Mouse (Mus musculus): ENCODE measurements at regions not wholly inside any gene's neighbourhood (a gene's known extent, or its start where the extent isn't known, plus 50 kb on each side); places are given as distances from the start of the nearest gene placed in this dataset.

GRCm38 (mm10) chr13:97705926-97706325 is 54.5 kb downstream of the Gm10260 start:
- no peak for ATAC-seq (replicated peaks; ENCODE audit: poor library complexity)

GRCm38 (mm10) chr13:97704541-97704940 is 55.9 kb downstream of the Gm10260 start:
- ATAC-seq (replicated peaks; ENCODE audit: poor library complexity), result no peak

GRCm38 (mm10) chr13:97698967-97699366 is 61.5 kb downstream of the Gm10260 start:
- peak; percentile 93 for ATAC-seq (replicated peaks; ENCODE audit: poor library complexity)

GRCm38 (mm10) chr13:97698317-97698716 is 62.1 kb downstream of the Gm10260 start:
- peak; percentile 88 for ATAC-seq (replicated peaks; ENCODE audit: poor library complexity)

GRCm38 (mm10) chr13:97697262-97697661 is 63.2 kb downstream of the Gm10260 start:
- ATAC-seq (replicated peaks; ENCODE audit: poor library complexity), result no peak; the same call in 1 of the 2 replicates

GRCm38 (mm10) chr13:97695022-97695421 is 65.4 kb downstream of the Gm10260 start:
- no peak for ATAC-seq (replicated peaks; ENCODE audit: poor library complexity)

- no peak for ATAC-seq (replicated peaks; ENCODE audit: poor library complexity)
These were observed 66.0 kb downstream of the Gm10260 start for GRCm38 (mm10) chr13:97694356-97694990.

GRCm38 (mm10) chr13:97688310-97688886 is 72.0 kb downstream of the Gm10260 start:
- no peak for ATAC-seq (replicated peaks; ENCODE audit: poor library complexity)

GRCm38 (mm10) chr13:97683836-97684235 is 76.6 kb downstream of the Gm10260 start:
- no peak for ATAC-seq (replicated peaks; ENCODE audit: poor library complexity)

GRCm38 (mm10) chr13:97681228-97681987 is 79.0 kb downstream of the Gm10260 start:
- ATAC-seq (replicated peaks; ENCODE audit: poor library complexity), result no peak

- ATAC-seq (replicated peaks; ENCODE audit: poor library complexity), result peak; percentile 37; the same call in 1 of the 2 replicates
These were observed 80.0 kb downstream of the Gm10260 start for GRCm38 (mm10) chr13:97680283-97680896.

- ATAC-seq (replicated peaks; ENCODE audit: poor library complexity), result no peak
These were observed 81.4 kb downstream of the Gm10260 start for GRCm38 (mm10) chr13:97678991-97679390.

GRCm38 (mm10) chr13:97676536-97677048 is 83.8 kb downstream of the Gm10260 start:
- no peak for ATAC-seq (replicated peaks; ENCODE audit: poor library complexity)

GRCm38 (mm10) chr13:97673107-97673506 is 87.3 kb downstream of the Gm10260 start:
- ATAC-seq (replicated peaks; ENCODE audit: poor library complexity), result no peak

GRCm38 (mm10) chr13:97672038-97672675 is 88.3 kb downstream of the Gm10260 start:
- ATAC-seq (replicated peaks; ENCODE audit: poor library complexity), result peak; percentile 66

- ATAC-seq (replicated peaks; ENCODE audit: poor library complexity), result no peak
These were observed 91.1 kb downstream of the Gm10260 start for GRCm38 (mm10) chr13:97669366-97669765.

GRCm38 (mm10) chr13:97668910-97669309 is 91.5 kb downstream of the Gm10260 start:
- no peak for ATAC-seq (replicated peaks; ENCODE audit: poor library complexity)

- ATAC-seq (replicated peaks; ENCODE audit: poor library complexity), result no peak
These were observed 93.1 kb downstream of the Gm10260 start for GRCm38 (mm10) chr13:97667313-97667712.

GRCm38 (mm10) chr13:97666761-97667160 is 93.7 kb downstream of the Gm10260 start:
- ATAC-seq (replicated peaks; ENCODE audit: poor library complexity), result 0 out of 2 replicates have a peak, but pooled peaks have one; percentile 20

- ATAC-seq (replicated peaks; ENCODE audit: poor library complexity), result no peak
These were observed 95.2 kb downstream of the Gm10260 start for GRCm38 (mm10) chr13:97665226-97665625.

- no peak for ATAC-seq (replicated peaks; ENCODE audit: poor library complexity)
These were observed 97.7 kb downstream of the Gm10260 start for GRCm38 (mm10) chr13:97662741-97663140.

All from megakaryocyte progenitor cell, adult 5-6 weeks (primary cell).